Comparison of ENCODE assay signal across 9 mouse cellular contexts in the genomic region with DNA sequence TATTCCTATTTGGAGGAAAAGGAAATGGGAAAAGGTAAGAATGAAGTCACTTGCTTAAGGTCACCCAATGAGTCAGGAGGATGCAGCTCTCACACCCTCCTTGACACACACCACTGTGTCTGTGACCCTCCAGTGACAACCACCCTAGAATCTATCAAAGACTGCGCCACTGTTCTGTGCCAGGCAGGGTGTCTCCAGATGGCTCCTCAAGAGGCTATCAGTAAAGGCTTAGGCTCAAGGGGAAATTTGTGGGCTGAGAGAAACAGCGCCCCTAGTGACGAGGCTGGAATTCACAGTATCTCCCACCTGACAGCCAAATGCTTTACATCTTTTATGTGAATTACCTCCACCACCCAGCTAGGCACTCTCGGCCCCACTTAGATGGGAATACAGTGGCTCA. TPM values are rescaled to one million over a fixed set of nuclear protein-coding genes. Genes with fewer than 3 reads are reported as not detected.
DNase-seq lines count a peak whose midpoint lies in the region; ATAC-seq lines count a peak whose summit lies in the region.
"Had no signal": no experiment of that assay in that cellular context is flagged by ENCODE, and none has a peak within 500 bp of the region (broad histone marks: within the 10 kb centered on the region; RNA-seq: fewer than 3 reads in every experiment).

No protein-coding gene starts in this region.

- no peak overlapping the region for H3K9ac ChIP-seq in hindbrain, embryonic 14.5 days
- H3K9ac ChIP-seq in hindbrain, embryonic 16.5 days (ENCODE audit: low read depth, low read length) = no peak overlapping the region

- H3K4me2 ChIP-seq in hindbrain, embryonic 14.5 days (replicated peaks) = no peak overlapping the region
- no peak overlapping the region for H3K4me2 ChIP-seq in hindbrain, embryonic 16.5 days (ENCODE audit: low read length)

- H3K4me1 ChIP-seq in hindbrain, embryonic 14.5 days (replicated peaks; ENCODE audit: control insufficient read depth, insufficient read depth, low read length) = 0 out of 2 replicates have a peak, but pooled peaks cover 4% of the 10 kb centered on the region
- no peaks in the 10 kb centered on the region; the same call in 1 of the 2 replicates for H3K4me1 ChIP-seq in hindbrain, embryonic 16.5 days (ENCODE audit: control insufficient read depth, insufficient read depth, low read depth, low read length)

- H3K36me3 ChIP-seq in hindbrain, embryonic 14.5 days (replicated peaks; ENCODE audit: control insufficient read depth, insufficient read depth) = no peaks in the 10 kb centered on the region
- H3K36me3 ChIP-seq in hindbrain, embryonic 16.5 days (ENCODE audit: control insufficient read depth, insufficient read depth, low read length) = no peaks in the 10 kb centered on the region

- H3K4me3 ChIP-seq in hindbrain, embryonic 14.5 days (replicated peaks; ENCODE audit: low read length) = no peak overlapping the region
- no peak overlapping the region for H3K4me3 ChIP-seq in hindbrain, embryonic 16.5 days (ENCODE audit: low read length)

- H3K27me3 ChIP-seq in hindbrain, embryonic 14.5 days (ENCODE audit: control insufficient read depth, insufficient read depth, low read length) = peaks cover 18% of the 10 kb centered on the region
- H3K27me3 ChIP-seq in hindbrain, embryonic 16.5 days (replicated peaks; ENCODE audit: control insufficient read depth, insufficient read depth, low read length) = no peaks in the 10 kb centered on the region; the same call in 1 of the 2 replicates

- H3K9me3 ChIP-seq in hindbrain, embryonic 14.5 days (ENCODE audit: control insufficient read depth, low read length) = no peaks in the 10 kb centered on the region
- no peaks in the 10 kb centered on the region for H3K9me3 ChIP-seq in hindbrain, embryonic 16.5 days (ENCODE audit: control insufficient read depth, low read length)

- peak; percentile 56 for DNase-seq in hindbrain, embryonic 14.5 days (ENCODE audit: low spot score)
- DNase-seq in A20 (ENCODE audit: low read depth, low spot score) = peak; percentile 50
- peak; percentile 75 for DNase-seq in WW6 (ENCODE audit: low read depth, low spot score)
- DNase-seq in cerebellum, postnatal 25 days = peak; percentile 69 to 74
- peak; percentile 43 for DNase-seq in thymus, postnatal 25 days

- no peak for ATAC-seq in hindbrain, embryonic 14.5 days (ENCODE audit: low FRiP score)
- ATAC-seq in hindbrain, embryonic 16.5 days = no peak
- ATAC-seq in hematopoietic stem cell, adult 5-6 weeks (replicated peaks in 1 of 2; ENCODE audit: insufficient read depth in 1 of 2, low FRiP score in 2 of 2, low TSS enrichment in 1 of 2, low read depth in 1 of 2, poor library complexity in 2 of 2, severe bottlenecking in 2 of 2) = peak; percentile 35 to 61; a peak in 1 of 4 replicates
- peak; percentile 72 for ATAC-seq in megakaryocyte-erythroid progenitor cell, adult 5-6 weeks (replicated peaks; ENCODE audit: low FRiP score, low TSS enrichment, poor library complexity, severe bottlenecking)

- no peak overlapping the region for H3K27ac ChIP-seq in hindbrain, embryonic 14.5 days
- H3K27ac ChIP-seq in hindbrain, embryonic 16.5 days (ENCODE audit: low read depth, low read length) = no peak overlapping the region
- H3K27ac ChIP-seq: macrophage had no signal

- 5% methylated on average over 4 of the region's 4 CpGs for WGBS in hindbrain, embryonic 14.5 days
- 8% methylated on average over 4 of the region's 4 CpGs for WGBS in hindbrain, embryonic 16.5 days

RNA-seq across cellular contexts. Expression of a gene that starts 3.6 kb away (rescaled TPM):
- polyA plus RNA-seq in hindbrain, embryonic 14.5 days (2014; fragmentation: Nextera tagmentation; extraction: Ambion mirVana) = 20.5 and 23.8 TPM in 2 replicates
- polyA plus RNA-seq in hindbrain, embryonic 16.5 days (2015; fragmentation: Nextera tagmentation; extraction: Ambion mirVana) = 20.0 and 22.0 TPM in 2 replicates
- not detected in 2 replicates for total RNA-seq in hematopoietic stem cell, adult 5-6 weeks (2017)
- not detected in 2 replicates for total RNA-seq in megakaryocyte-erythroid progenitor cell, adult 5-6 weeks (2014; fragmentation: Nextera tagmentation)
- total RNA-seq in megakaryocyte-erythroid progenitor cell, adult 5-6 weeks (2017) = not detected in 2 replicates
- polyA plus RNA-seq: macrophage had no signal

Comparison
In these comparisons a context has a peak if more than half of its experiments do, and no peak if none do; other contexts are left out.
1. ATAC-seq: peak in hematopoietic stem cell, adult 5-6 weeks (2 of 2) and megakaryocyte-erythroid progenitor cell, adult 5-6 weeks (single experiment); none in hindbrain, embryonic 14.5 days (single experiment) and hindbrain, embryonic 16.5 days (single experiment).
2. Peak in every context shown above with its lines, with median percentiles within 50 percentile points of each other: DNase-seq.